Mouse (Mus musculus) neural tube, embryonic 12.5 days (tissue): Measurements from ENCODE around the gene Adipor2. TPM values are rescaled to one million over a fixed set of nuclear protein-coding genes. Genes with fewer than 3 reads are reported as not detected.

Source experiments
- ATAC-seq: fragments of 200-750 bp; cut with Nextera tagmentation; 2 replicates; pipeline ENCODE4 v1.8.0; 2017; ENCODE audit warnings: low read depth, mild to moderate bottlenecking, moderate TSS enrichment, moderate library complexity; ENCODE audit not compliant: low FRiP score
- H3K27ac ChIP-seq: fragments of 300-500 bp; sonication (generic); 2 replicates; pipeline ENCODE4 v1.5.1; 2016
- H3K27me3 ChIP-seq: fragments of 300-500 bp; sonication (generic); replicated peaks from 2 replicates; pipeline ENCODE4 v1.6.1; 2016; ENCODE audit warnings: mild to moderate bottlenecking
- H3K36me3 ChIP-seq: fragments of 300-500 bp; sonication (generic); 2 replicates; pipeline ENCODE4 v1.6.1; 2016; ENCODE audit warnings: mild to moderate bottlenecking
- H3K4me1 ChIP-seq: fragments of 300-500 bp; sonication (generic); 2 replicates; pipeline ENCODE4 v1.6.1; 2016
- H3K4me2 ChIP-seq: fragments of 300-500 bp; sonication (generic); replicated peaks from 2 replicates; pipeline ENCODE4 v1.6.1; 2016; ENCODE audit warnings: mild to moderate bottlenecking
- H3K4me3 ChIP-seq: fragments of 300-500 bp; sonication (generic); 2 replicates; pipeline ENCODE4 v1.5.1; 2016
- H3K9ac ChIP-seq: fragments of 300-500 bp; sonication (generic); 2 replicates; pipeline ENCODE4 v1.6.1; 2016; ENCODE audit warnings: mild to moderate bottlenecking
- H3K9me3 ChIP-seq: fragments of 300-500 bp; sonication (generic); 2 replicates; pipeline ENCODE4 v1.6.1; 2016; ENCODE audit warnings: mild to moderate bottlenecking
- WGBS: fragments of 180-500 bp; shearing (Covaris S2); methylation state at CpG from one replicate; pipeline ENCODE4 v1.1.7; 2016; 5-methylcytosine and 5-hydroxymethylcytosine counted together
- polyA plus RNA-seq: library from polyadenylated mRNA; unstranded; fragments of >200 nt; fragmentation: Nextera tagmentation; extraction: Ambion mirVana; gene quantifications from 2 replicates; pipeline ENCODE4 v1.2.1, GENCODE M21; 2016

Adipor2 gene
- polyA plus RNA-seq, 1 experiment from 2014 or later: 31.0 TPM

DNA sequence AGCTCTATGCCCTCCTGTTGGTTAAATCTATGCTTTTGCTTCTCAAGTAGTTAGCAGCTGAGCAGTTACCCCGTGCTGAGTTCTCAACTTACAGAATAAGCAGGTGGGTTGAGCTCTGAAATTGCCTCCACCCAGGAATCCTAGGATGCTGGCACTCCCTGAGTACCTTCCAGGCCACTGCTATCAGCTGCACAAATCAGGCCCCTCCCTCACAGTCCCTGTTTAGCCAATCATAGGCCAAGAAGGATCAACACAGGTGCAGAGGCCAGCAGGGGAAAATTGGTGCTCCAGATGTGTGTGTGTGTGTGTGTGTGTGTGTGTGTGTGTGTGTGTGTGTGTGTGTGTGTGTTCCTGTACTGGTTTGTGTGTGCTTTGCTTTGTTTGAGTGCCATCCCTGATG is 85.4 kb downstream of the Adipor2 start:
- Histone ChIP-seq H3K9me3 (no peaks in the 10 kb centered on the region), H3K36me3 (no peaks in the 10 kb centered on the region), H3K27me3 (peaks cover 53% of the 10 kb centered on the region), H3K4me2 (no peak overlapping the region), H3K9ac (no peak overlapping the region), H3K4me3 (no peak overlapping the region), H3K27ac (no peak overlapping the region), H3K4me1 (peaks cover 39% of the 10 kb centered on the region)
- 0% methylated on average over 1 of the region's 1 CpGs for WGBS
- no peak for ATAC-seq

DNA sequence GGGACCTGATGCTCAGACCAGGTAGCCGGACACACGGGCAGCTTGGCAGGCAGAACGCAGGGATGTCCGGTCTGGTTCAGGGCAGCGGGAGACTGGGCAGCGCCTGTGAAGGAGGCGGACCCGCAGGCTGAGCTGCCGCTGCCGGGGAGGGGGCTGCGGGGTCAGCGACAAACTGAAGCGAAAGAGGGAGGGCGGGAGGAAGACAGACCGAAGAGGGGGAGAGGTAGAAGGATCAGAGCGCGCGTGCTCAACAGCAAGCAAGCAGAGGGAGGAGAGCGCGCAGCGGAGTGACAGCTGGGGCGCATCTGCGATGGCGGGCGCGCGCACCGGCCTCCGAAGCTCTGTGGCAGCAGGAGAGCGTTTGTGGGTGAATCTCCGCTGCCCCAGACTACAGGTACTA is 87.0 kb downstream of the Adipor2 start, which contains the start of gene Lrtm2:
Lrtm2 (minus strand) TSS at position 261 of the 400 bp plus-strand sequence.
- no peak for ATAC-seq
- Histone ChIP-seq H3K4me2 (peak within 1 kb of the TSS; percentile 67), H3K9ac (peak within 1 kb of the TSS; percentile 38), H3K4me3 (peak within 1 kb of the TSS; percentile 39), H3K4me1 (peaks cover 45% of the 10 kb centered on the region), H3K9me3 (no peaks in the 10 kb centered on the region), H3K27me3 (peaks cover 53% of the 10 kb centered on the region), H3K27ac (no peak within 1 kb of the TSS), H3K36me3 (no peaks in the 10 kb centered on the region)
- WGBS: under 1% methylated on average over 31 of the region's 31 CpGs

DNA sequence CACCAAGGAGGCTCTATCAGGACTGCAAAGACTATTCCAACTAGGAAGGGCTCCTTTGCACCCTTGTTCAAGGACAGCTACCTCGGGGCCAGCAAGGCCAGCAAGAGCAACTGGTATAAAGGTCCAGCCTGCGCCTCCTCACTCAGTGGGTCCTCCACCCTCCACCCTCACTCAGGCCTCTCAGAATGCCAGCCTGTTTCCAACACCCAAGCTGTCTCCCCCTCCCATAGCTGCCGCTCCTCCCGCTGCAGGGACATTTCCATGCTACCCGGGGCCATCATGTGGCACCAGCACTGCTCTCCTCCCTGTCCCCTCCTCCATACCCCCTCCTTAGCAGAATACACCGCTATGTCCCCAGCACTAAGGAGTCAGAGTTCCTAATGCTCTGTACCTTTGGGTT is 87.6 kb downstream of the Adipor2 start:
- Histone ChIP-seq H3K9ac (peak overlapping the region; percentile 38), H3K4me2 (peak overlapping the region; percentile 67), H3K9me3 (no peaks in the 10 kb centered on the region), H3K36me3 (no peaks in the 10 kb centered on the region), H3K27me3 (peaks cover 53% of the 10 kb centered on the region), H3K4me3 (peak overlapping the region; percentile 39), H3K27ac (no peak overlapping the region), H3K4me1 (peaks cover 45% of the 10 kb centered on the region)
- ATAC-seq: no peak
- whole genome bisulfite sequencing: 13% methylated on average over 6 of the region's 6 CpGs

DNA sequence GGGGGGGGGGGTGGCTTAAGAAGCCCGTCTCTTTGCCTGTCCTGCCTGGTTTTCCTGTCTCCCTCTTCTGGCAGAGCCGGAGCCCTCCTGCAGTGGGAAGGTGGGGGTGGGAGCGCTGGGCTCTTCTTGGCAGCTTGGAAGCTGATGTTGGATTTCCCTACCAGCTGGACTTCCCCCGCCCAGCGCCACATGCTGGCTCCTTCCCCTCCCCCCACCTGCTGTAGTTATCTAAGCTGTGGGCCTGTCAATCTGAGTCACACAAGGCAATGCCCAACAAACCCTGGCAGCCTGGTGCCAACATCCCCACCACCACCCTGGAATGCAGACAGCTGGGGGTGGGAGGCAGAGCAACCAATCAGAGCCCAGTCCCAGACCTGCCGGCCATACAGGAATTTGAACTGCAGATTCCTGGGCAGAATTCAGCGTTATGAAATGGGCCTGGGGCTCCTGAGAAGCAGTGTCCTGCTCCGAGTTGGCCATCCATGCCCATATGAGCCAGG is 88.2 kb downstream of the Adipor2 start:
- H3K4me3 ChIP-seq: 0 out of 2 replicates have a peak overlapping the region, but pooled peaks have one; percentile 1

DNA sequence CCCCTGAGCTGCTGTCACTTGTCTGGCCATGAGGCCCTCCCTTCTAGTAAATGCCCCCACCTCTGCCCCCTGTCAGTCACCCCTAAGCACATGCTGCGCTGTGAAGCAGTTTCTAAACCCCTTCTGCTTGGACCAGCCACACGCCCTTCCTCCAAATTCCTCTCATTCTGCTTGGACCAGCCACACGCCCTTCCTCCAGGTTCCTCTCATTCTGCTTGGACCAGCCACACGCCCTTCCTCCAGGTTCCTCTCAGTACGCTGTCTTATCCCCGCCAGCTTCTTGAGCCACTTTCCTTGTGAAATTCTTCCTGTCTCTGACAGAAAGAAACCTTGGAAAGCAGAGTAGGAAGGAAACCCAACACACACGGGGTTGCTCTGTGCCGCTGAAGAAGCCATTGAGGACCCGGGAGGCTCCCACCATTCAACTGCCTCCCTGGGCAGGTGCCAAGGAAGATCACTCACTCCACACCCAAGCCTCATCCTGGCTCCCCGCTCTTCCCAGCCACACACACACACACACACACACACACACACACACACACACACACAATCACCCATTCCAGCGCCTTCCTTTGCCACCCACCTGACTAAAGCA is 88.9 kb downstream of the Adipor2 start:
- no peak overlapping the region for H3K27ac ChIP-seq
- peaks cover 41% of the 10 kb centered on the region for H3K4me1 ChIP-seq
- WGBS: 17% methylated on average over 11 of the region's 11 CpGs
- peaks cover 53% of the 10 kb centered on the region for H3K27me3 ChIP-seq
- 0 out of 2 replicates have a peak, but pooled peaks have one; percentile 7 for ATAC-seq
- H3K9ac ChIP-seq: no peak overlapping the region
- H3K9me3 ChIP-seq: no peaks in the 10 kb centered on the region
- no peaks in the 10 kb centered on the region for H3K36me3 ChIP-seq
- H3K4me3 ChIP-seq: no peak overlapping the region
- peak overlapping the region; percentile 67 for H3K4me2 ChIP-seq

More for the DNA sequence above, 88.2 kb downstream of the Adipor2 start:
- Histone ChIP-seq H3K4me2 (peak overlapping the region; percentile 67), H3K9me3 (no peaks in the 10 kb centered on the region), H3K27ac (no peak overlapping the region), H3K4me1 (peaks cover 45% of the 10 kb centered on the region), H3K36me3 (no peaks in the 10 kb centered on the region), H3K27me3 (peaks cover 53% of the 10 kb centered on the region), H3K9ac (no peak overlapping the region)
- ATAC-seq: peak; percentile 56
- 5% methylated on average over 8 of the region's 8 CpGs for WGBS

DNA sequence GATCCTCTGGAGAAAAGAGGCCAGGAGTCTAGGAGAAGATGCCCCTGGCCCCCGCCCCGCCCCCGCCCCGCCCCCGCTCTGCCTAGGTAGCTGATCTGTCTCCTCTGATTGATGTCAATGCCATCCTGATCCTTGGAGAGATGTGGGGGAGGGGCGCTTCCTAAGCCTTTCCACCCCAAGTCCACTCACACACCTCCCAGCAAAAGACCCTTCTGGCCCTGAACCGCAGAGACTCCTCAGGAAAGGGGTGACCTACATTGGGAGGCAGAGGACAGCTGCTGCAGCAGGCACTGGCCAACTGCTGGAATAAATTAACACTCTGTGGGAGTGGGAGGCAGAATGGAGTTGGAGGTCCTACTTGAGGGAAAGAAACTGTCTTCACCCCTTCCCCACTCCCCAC is 91.0 kb downstream of the Adipor2 start:
- Histone ChIP-seq H3K36me3 (no peaks in the 10 kb centered on the region), H3K9ac (no peak overlapping the region), H3K4me1 (peaks cover 32% of the 10 kb centered on the region), H3K9me3 (no peaks in the 10 kb centered on the region), H3K4me2 (no peak overlapping the region), H3K4me3 (no peak overlapping the region), H3K27me3 (peaks cover 40% of the 10 kb centered on the region), H3K27ac (no peak overlapping the region)
- WGBS: 42% methylated on average over 7 of the region's 7 CpGs
- no peak for ATAC-seq

DNA sequence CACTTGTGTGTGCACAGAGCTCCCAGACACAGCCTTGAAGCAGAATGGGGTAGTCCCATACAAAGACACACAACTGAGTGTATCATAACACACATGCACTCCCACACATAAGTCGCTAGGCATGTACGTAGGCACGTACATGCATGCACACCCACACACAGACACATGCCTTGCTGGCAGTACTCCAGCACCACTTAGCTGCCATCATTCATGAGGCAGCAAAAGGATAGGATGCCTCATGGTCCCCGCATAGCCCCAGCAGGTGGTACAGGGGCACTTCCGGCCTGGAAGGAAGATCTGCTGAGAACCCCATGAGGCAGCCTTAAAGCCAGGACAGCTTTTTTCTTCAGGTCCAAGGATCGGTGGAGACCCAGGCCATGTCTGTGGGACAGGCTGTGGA is 91.5 kb downstream of the Adipor2 start:
- Histone ChIP-seq H3K36me3 (no peaks in the 10 kb centered on the region), H3K4me2 (no peak overlapping the region), H3K4me1 (peaks cover 30% of the 10 kb centered on the region), H3K27me3 (peaks cover 34% of the 10 kb centered on the region), H3K27ac (no peak overlapping the region), H3K4me3 (no peak overlapping the region), H3K9ac (no peak overlapping the region), H3K9me3 (no peaks in the 10 kb centered on the region)
- WGBS: 71% methylated on average over 6 of the region's 6 CpGs
- no peak for ATAC-seq

DNA sequence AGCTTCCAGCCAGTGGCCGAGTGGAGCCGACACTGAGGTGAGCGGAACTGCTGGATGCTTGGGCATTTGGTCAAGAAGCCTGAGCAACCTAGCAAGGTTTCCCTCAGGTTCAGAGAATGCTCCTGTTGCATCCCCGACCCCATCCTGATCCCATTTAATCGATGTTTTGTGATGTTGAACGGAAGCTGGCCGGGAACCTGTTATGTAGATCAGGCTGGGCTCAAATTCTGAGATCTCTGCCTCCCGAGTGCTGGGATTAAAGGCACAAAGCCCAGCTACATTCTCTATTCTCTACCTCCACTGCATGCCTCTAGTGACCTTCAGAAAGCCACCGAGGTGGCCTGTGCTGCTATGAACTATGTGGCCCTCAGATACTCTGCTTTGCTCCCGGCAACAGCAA is 92.7 kb downstream of the Adipor2 start:
- Histone ChIP-seq H3K4me2 (no peak overlapping the region), H3K27me3 (peaks cover 22% of the 10 kb centered on the region), H3K36me3 (no peaks in the 10 kb centered on the region), H3K27ac (no peak overlapping the region), H3K4me3 (no peak overlapping the region), H3K9me3 (no peaks in the 10 kb centered on the region), H3K9ac (no peak overlapping the region), H3K4me1 (peaks cover 18% of the 10 kb centered on the region)
- no peak for ATAC-seq
- 53% methylated on average over 10 of the region's 10 CpGs for WGBS

DNA sequence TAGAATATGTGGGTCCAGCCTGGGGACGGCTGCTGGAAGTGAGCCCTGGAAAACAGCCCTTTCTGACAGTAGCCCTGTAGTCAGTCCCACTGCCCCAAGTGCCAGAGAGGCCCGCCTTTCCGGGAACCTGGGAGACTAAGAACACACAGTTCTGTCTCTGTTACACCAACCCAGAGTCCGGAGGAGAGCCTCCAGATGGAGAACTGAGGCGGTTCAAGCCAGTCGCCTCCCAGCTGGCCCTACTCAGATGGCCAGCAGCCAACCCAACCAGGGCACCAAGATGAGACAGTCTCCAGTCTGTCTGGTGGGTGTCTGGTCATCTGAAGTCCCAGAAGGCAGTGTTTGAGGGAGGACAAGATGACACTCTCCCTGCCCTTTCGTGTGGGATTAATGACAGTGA is 95.8 kb downstream of the Adipor2 start:
- Histone ChIP-seq H3K9me3 (no peaks in the 10 kb centered on the region), H3K4me3 (no peak overlapping the region), H3K36me3 (no peaks in the 10 kb centered on the region), H3K9ac (no peak overlapping the region), H3K4me2 (no peak overlapping the region), H3K27me3 (peaks cover 4% of the 10 kb centered on the region; the same call in 1 of the 2 replicates), H3K4me1 (peaks cover 10% of the 10 kb centered on the region; the same call in 1 of the 2 replicates), H3K27ac (no peak overlapping the region)
- 82% methylated on average over 7 of the region's 7 CpGs for WGBS
- ATAC-seq: no peak

DNA sequence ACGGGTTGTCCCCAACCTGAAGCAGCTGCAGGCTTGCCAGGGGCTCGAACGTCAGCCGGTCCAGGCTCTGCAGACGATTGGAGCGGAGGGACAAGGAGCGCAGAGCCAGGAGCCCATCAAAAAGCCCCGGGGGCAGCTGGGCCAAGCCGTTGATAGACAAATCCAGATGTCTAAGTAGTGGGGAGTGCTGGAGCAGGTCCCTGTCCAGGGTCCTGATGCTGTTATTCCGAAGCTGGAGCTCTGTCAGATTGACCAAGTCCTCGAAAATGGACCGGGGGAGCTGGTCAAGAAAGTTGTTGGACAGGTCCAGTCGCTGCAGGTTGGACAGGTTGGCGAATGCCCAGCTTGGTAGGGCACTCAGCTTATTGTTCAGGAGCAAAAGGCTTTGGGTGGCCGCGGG is 97.0 kb downstream of the Adipor2 start:
- no peak overlapping the region for H3K27ac ChIP-seq
- no peak overlapping the region for H3K4me2 ChIP-seq
- H3K27me3 ChIP-seq: peaks cover 4% of the 10 kb centered on the region; the same call in 1 of the 2 replicates
- H3K9me3 ChIP-seq: no peaks in the 10 kb centered on the region
- WGBS: 46% methylated on average over 16 of the region's 16 CpGs
- ATAC-seq: no peak
- no peaks in the 10 kb centered on the region for H3K36me3 ChIP-seq
- no peak overlapping the region for H3K9ac ChIP-seq
- peaks cover 4% of the 10 kb centered on the region; the same call in 1 of the 2 replicates for H3K4me1 ChIP-seq
- no peak overlapping the region for H3K4me3 ChIP-seq

DNA sequence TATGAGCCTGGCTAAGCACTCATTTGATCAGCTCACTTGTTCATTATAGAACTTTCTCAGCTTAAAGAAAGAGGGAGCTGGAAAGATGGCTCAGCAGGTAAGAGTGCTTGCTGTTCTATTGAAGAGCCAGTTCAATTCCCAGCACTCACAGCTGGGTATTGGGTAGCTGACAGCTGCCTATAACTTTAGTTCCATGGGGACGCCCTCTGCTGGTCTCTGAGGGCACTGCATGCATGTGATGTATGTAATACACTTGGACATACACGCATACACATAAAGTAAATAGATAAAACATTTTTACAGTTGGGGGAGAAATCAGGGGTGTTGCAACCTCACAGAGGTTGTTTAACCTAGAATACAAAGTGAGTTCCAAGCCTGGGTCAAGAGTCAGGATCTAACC is 98.1 kb downstream of the Adipor2 start:
- ATAC-seq: no peak
- H3K36me3 ChIP-seq: no peaks in the 10 kb centered on the region
- H3K4me2 ChIP-seq: no peak overlapping the region
- no peaks in the 10 kb centered on the region for H3K9me3 ChIP-seq
- H3K9ac ChIP-seq: no peak overlapping the region
- H3K27me3 ChIP-seq: peaks cover 4% of the 10 kb centered on the region; the same call in 1 of the 2 replicates
- H3K4me3 ChIP-seq: no peak overlapping the region
- H3K27ac ChIP-seq: no peak overlapping the region
- WGBS: 88% methylated on average over 2 of the region's 2 CpGs
- H3K4me1 ChIP-seq: peaks cover 7% of the 10 kb centered on the region; the same call in 1 of the 2 replicates

DNA sequence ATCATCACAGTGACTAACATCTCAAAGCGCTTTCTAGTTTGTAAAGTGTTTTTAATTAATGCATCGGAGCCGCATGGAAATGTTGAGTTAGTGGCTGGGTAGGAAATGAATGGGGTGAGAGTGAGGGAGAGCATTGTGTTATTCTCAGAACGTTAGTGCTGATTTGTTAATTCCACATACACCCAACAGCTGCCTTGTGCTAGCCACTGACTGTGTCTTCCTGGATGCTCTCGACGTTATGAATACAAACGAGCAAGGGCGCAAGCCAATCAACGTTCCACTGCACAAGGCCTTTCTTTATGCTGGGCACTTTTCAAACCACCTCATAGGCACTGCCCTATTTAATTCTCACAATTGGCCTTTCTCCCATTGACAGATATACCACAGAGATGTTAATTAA is 98.8 kb downstream of the Adipor2 start:
- H3K27ac ChIP-seq: no peak overlapping the region
- no peak overlapping the region for H3K9ac ChIP-seq
- ATAC-seq: peak; percentile 71
- WGBS: 53% methylated on average over 9 of the region's 9 CpGs
- H3K36me3 ChIP-seq: no peaks in the 10 kb centered on the region
- H3K4me2 ChIP-seq: no peak overlapping the region
- peaks cover 13% of the 10 kb centered on the region; the same call in 1 of the 2 replicates for H3K4me1 ChIP-seq
- H3K27me3 ChIP-seq: peaks cover 4% of the 10 kb centered on the region; the same call in 1 of the 2 replicates
- no peaks in the 10 kb centered on the region for H3K9me3 ChIP-seq
- H3K4me3 ChIP-seq: no peak overlapping the region
